Mouse (Mus musculus) liver, embryonic 16.5 days (tissue): ENCODE measurements around the gene Prnd. TPM values are rescaled to one million over a fixed set of nuclear protein-coding genes. Genes with fewer than 3 reads are reported as not detected.

Experiments used
- ATAC-seq: fragments of 200-750 bp; cut with Nextera tagmentation; 2 replicates; pipeline ENCODE4 v1.8.0; 2017; ENCODE audit warnings: low read depth, mild to moderate bottlenecking, moderate number of reproducible peaks, moderate library complexity
- H3K27ac ChIP-seq: fragments of 300-500 bp; sonication (generic); 2 replicates; pipeline ENCODE4 v1.5.1; 2014; ENCODE audit warnings: mild to moderate bottlenecking, low read length
- H3K27me3 ChIP-seq: fragments of 300-500 bp; sonication (generic); 2 replicates; pipeline ENCODE4 v1.6.1; 2014; ENCODE audit warnings: low read depth, low read length, mixed read lengths; ENCODE audit not compliant: control insufficient read depth, insufficient read depth
- H3K36me3 ChIP-seq: fragments of 300-500 bp; sonication (generic); 2 replicates; pipeline ENCODE4 v1.6.1; 2014; ENCODE audit warnings: mild to moderate bottlenecking; ENCODE audit not compliant: control insufficient read depth, insufficient read depth
- H3K4me1 ChIP-seq: fragments of 300-500 bp; sonication (generic); 2 replicates; pipeline ENCODE4 v1.6.1; 2014; ENCODE audit warnings: low read depth, low read length, mixed read lengths; ENCODE audit not compliant: control insufficient read depth
- H3K4me2 ChIP-seq: fragments of 300-500 bp; sonication (generic); 2 replicates; pipeline ENCODE4 v1.6.1; 2014; ENCODE audit warnings: low read depth, low read length, mixed read lengths
- H3K4me3 ChIP-seq: fragments of 300-500 bp; sonication (generic); 2 replicates; pipeline ENCODE4 v1.5.1; 2014; ENCODE audit warnings: low read depth, mild to moderate bottlenecking, low read length
- H3K9ac ChIP-seq: fragments of 300-500 bp; sonication (generic); 2 replicates; pipeline ENCODE4 v1.6.1; 2014; ENCODE audit warnings: low read depth, low read length
- H3K9me3 ChIP-seq: fragments of 300-500 bp; sonication (generic); replicated peaks from 2 replicates; pipeline ENCODE4 v1.6.1; 2016; ENCODE audit warnings: low read length; ENCODE audit not compliant: control insufficient read depth
- WGBS: fragments of 180-500 bp; shearing (Covaris S2); extraction: QIAGEN DNeasy Blood & Tissue Kit; methylation state at CpG from one replicate; pipeline ENCODE4 v1.1.7; 2014; ENCODE audit not compliant: insufficient replicate concordance; 5-methylcytosine and 5-hydroxymethylcytosine counted together
- polyA plus RNA-seq: library from polyadenylated mRNA; unstranded; fragments of >200 nt; fragmentation: Nextera tagmentation; extraction: Ambion mirVana; gene quantifications from 2 replicates; pipeline ENCODE4 v1.2.1, GENCODE M21; 2015

Gene Prnd
- polyA plus RNA-seq, 1 experiment from 2014 or later: 0.54 TPM

DNA sequence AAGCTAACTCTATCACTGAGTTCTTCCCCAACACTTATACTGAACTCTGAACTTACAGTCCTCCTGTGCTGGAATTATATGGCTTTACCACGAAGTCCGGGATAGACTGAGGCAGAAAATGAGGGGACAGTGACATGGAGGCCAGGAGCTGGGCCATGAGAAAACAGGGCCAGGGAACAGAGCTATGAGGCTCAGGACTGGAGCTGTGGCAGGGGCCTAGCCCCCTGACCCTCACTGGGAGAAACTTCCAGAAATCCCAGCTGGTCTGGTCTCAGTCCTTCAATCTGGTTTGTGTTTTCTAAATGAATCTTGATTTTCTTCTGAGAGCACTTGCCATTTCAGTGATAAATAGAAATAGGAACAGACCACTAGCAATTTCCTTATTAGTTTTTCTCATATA, 16.4 kb upstream of the Prnd start:
- H3K4me1 ChIP-seq: no peaks in the 10 kb centered on the region; the same call in 1 of the 2 replicates
- no peaks in the 10 kb centered on the region for H3K36me3 ChIP-seq
- 93% methylated on average over 2 of the region's 2 CpGs for WGBS
- H3K4me3 ChIP-seq: no peak overlapping the region
- no peaks in the 10 kb centered on the region for H3K9me3 ChIP-seq
- no peak overlapping the region for H3K4me2 ChIP-seq
- H3K27ac ChIP-seq: no peak overlapping the region
- H3K9ac ChIP-seq: no peak overlapping the region
- no peak for ATAC-seq
- H3K27me3 ChIP-seq: no peaks in the 10 kb centered on the region

DNA sequence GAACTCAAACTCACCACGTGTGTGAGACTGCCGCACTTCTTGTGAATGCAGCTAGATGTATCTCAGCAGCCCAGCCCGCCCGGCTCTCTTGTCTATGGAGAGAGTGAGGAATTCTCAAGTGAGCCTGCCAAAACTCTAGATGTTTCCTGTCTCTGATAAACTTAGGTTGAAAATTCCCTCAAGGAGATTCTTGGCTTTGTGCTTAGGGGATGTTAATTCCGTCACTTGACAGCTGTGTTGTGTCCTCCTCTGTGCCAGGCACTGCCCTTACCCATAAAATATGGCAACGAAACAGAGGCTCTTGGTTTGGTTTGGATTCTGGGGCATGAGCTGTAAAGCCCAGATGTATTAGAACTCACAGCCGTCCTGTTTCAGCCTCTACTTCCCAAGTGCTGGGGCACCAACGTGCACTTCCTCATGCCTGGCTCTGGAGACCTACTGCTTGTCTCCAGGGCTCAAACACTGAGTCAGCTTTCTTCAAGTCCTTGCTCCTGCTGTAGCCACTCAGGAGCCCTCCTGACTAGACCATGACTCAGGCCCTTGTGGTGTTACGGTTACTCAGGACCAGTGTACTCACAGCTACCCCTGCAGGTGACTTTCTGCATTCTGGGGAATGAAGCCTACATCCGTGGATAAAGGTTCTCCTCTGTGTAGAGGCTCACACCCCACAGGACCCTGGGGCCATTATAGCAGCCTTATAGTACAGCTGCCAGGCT, 15.1 kb upstream of the Prnd start:
- ATAC-seq: peak; percentile 74
- no peaks in the 10 kb centered on the region for H3K27me3 ChIP-seq
- H3K9ac ChIP-seq: no peak overlapping the region
- WGBS: 56% methylated on average over 10 of the region's 10 CpGs
- H3K4me3 ChIP-seq: no peak overlapping the region
- H3K4me2 ChIP-seq: no peak overlapping the region
- H3K4me1 ChIP-seq: peaks cover 11% of the 10 kb centered on the region
- no peak overlapping the region for H3K27ac ChIP-seq
- no peaks in the 10 kb centered on the region for H3K9me3 ChIP-seq
- no peaks in the 10 kb centered on the region for H3K36me3 ChIP-seq

DNA sequence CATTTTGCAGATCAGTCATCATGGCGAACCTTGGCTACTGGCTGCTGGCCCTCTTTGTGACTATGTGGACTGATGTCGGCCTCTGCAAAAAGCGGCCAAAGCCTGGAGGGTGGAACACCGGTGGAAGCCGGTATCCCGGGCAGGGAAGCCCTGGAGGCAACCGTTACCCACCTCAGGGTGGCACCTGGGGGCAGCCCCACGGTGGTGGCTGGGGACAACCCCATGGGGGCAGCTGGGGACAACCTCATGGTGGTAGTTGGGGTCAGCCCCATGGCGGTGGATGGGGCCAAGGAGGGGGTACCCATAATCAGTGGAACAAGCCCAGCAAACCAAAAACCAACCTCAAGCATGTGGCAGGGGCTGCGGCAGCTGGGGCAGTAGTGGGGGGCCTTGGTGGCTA, 14.3 kb upstream of the Prnd start:
- H3K27ac ChIP-seq: no peak overlapping the region
- peaks cover 19% of the 10 kb centered on the region for H3K4me1 ChIP-seq
- no peaks in the 10 kb centered on the region for H3K27me3 ChIP-seq
- H3K4me2 ChIP-seq: no peak overlapping the region
- H3K4me3 ChIP-seq: no peak overlapping the region
- 90% methylated on average over 10 of the region's 10 CpGs for WGBS
- H3K9ac ChIP-seq: no peak overlapping the region
- H3K9me3 ChIP-seq: no peaks in the 10 kb centered on the region
- ATAC-seq: no peak
- H3K36me3 ChIP-seq: no peaks in the 10 kb centered on the region

DNA sequence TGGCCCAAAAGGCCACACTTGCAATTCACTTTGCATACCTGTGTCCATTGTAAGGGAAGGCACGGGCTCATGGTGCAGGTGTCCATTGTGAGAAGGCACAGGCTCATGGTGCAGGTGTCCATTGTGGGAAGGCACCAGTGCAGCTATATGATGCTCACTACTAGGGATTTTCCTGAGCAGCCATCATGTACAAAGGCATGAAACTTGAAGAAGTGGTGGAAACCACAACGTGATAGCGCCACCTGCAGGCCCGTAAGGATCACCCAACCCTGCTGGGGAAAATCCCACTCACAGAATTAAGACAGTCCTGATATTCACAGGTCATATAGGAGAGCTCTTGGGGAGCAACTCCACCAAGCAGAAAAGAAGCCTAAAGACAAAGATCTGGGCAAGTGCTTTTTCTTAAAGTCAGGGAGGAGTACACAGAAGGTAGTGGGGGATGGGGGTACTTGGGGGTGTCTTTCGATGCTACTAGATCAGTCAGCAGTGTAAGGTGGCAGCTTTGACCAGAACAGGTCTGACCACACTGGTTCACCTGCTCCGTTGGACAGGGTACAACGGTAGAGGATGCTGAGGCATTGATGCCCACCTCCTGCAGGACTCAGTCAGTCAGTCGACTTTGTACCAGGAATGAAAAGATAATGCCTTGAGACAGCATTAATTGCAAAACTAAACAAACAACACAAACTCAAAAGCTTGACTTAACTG, 11.1 kb upstream of the Prnd start:
- no peak overlapping the region for H3K27ac ChIP-seq
- 32% methylated on average over 8 of the region's 8 CpGs for WGBS
- H3K9me3 ChIP-seq: no peaks in the 10 kb centered on the region
- no peaks in the 10 kb centered on the region for H3K36me3 ChIP-seq
- H3K4me1 ChIP-seq: peaks cover 19% of the 10 kb centered on the region
- no peaks in the 10 kb centered on the region for H3K27me3 ChIP-seq
- no peak overlapping the region for H3K4me2 ChIP-seq
- H3K4me3 ChIP-seq: no peak overlapping the region
- ATAC-seq: peak; percentile 32; the same call in 1 of the 2 replicates
- H3K9ac ChIP-seq: no peak overlapping the region

DNA sequence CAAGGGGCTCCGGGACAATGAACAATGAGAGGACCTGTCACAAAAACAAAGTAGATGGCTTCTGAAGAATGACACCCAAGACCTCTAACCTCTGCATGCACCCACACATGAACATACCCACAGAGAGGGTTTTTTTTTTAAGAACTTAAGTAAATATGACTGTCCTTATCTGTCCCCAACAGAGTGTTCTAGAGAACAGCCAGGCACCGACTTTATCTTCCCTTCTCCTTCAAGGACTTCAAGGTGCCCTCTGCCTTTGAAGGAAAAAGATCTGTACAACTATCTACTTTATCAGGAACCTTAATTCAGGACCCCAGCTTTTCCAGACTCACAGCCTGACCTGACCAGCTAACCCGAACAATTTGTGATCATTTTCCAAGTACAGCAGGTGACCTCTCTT, 10.2 kb upstream of the Prnd start:
- peak; percentile 81 for ATAC-seq
- Histone ChIP-seq H3K4me2 (peak overlapping the region; percentile 15), H3K27ac (peak overlapping the region; percentile 76), H3K4me1 (peaks cover 19% of the 10 kb centered on the region), H3K27me3 (no peaks in the 10 kb centered on the region), H3K4me3 (no peak overlapping the region), H3K9ac (peak overlapping the region; percentile 36), H3K36me3 (no peaks in the 10 kb centered on the region), H3K9me3 (no peaks in the 10 kb centered on the region)
- WGBS: 20% methylated on average over 3 of the region's 3 CpGs

DNA sequence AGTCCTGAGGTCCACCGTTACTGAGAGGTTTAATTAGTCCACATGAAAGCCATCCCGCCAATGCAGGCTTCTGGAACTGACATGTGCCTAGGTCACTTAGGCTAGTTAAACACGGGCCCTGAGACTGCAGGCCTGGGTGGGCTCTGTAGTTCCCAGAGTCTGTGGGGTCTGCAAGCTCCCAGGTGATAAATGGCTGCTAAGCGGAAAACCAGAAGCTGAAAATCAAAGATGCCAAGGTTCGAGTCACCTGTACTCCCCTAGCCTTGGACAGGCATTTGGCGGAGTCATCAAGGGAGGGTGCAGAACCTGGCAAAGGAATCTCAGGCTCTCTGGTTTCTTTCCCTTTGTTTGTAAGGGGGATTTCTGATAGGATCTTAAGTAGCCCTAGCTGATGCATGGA, 9.2 kb upstream of the Prnd start:
- Histone ChIP-seq H3K4me1 (peaks cover 19% of the 10 kb centered on the region), H3K9me3 (no peaks in the 10 kb centered on the region), H3K9ac (no peak overlapping the region), H3K36me3 (no peaks in the 10 kb centered on the region), H3K27ac (no peak overlapping the region), H3K4me3 (no peak overlapping the region), H3K4me2 (no peak overlapping the region), H3K27me3 (no peaks in the 10 kb centered on the region)
- no peak for ATAC-seq
- 71% methylated on average over 6 of the region's 6 CpGs for WGBS

DNA sequence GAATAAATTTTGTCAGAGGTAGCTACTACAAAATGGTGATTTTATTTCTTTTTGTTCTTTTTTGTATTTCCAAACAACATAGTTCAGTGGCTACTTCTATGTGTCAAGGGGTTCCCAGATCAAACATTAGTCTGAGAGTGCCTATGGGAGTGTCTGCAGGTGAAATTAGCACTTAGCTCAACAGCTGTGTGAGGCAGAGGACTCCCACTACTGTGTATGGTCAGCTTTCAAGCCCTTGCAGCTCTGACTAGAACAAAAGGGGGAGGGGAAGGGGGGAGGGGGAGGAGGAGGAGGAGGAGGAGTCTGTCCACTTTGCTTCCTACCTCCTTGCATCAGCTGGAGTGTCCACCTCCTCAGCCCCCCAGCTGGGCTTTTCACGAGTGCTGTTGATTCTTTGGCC, 6.3 kb upstream of the Prnd start:
- Histone ChIP-seq H3K36me3 (no peaks in the 10 kb centered on the region), H3K4me1 (peaks cover 19% of the 10 kb centered on the region), H3K9ac (no peak overlapping the region), H3K4me2 (no peak overlapping the region), H3K27me3 (0 out of 2 replicates have a peak, but pooled peaks cover 2% of the 10 kb centered on the region), H3K27ac (no peak overlapping the region), H3K9me3 (no peaks in the 10 kb centered on the region), H3K4me3 (no peak overlapping the region)
- 46% methylated on average over 1 of the region's 1 CpGs for WGBS
- no peak for ATAC-seq

DNA sequence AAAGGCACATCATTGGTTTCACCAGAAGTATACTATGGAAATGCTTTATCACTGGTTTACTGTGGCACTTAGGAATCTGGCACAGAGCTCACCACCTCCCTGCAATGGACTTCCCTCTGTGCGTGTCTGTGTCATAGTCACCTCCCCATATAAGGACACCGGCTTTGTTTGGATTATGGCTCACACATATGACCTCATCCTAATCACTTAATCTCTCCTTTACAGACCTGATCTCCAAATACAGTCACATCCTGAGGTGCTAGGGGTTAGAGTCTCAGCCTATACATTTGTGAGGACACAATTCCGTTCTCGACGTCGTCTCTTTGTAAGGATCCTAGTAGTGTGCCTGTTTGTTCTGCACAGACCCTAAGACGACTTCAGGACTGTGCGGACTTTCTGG, 5.4 kb upstream of the Prnd start:
- H3K9me3 ChIP-seq: no peaks in the 10 kb centered on the region
- no peaks in the 10 kb centered on the region for H3K36me3 ChIP-seq
- H3K4me1 ChIP-seq: peaks cover 11% of the 10 kb centered on the region
- 38% methylated on average over 8 of the region's 8 CpGs for WGBS
- 0 out of 2 replicates have a peak, but pooled peaks cover 2% of the 10 kb centered on the region for H3K27me3 ChIP-seq
- ATAC-seq: no peak
- no peak overlapping the region for H3K27ac ChIP-seq
- no peak overlapping the region for H3K9ac ChIP-seq
- H3K4me3 ChIP-seq: no peak overlapping the region
- H3K4me2 ChIP-seq: no peak overlapping the region

DNA sequence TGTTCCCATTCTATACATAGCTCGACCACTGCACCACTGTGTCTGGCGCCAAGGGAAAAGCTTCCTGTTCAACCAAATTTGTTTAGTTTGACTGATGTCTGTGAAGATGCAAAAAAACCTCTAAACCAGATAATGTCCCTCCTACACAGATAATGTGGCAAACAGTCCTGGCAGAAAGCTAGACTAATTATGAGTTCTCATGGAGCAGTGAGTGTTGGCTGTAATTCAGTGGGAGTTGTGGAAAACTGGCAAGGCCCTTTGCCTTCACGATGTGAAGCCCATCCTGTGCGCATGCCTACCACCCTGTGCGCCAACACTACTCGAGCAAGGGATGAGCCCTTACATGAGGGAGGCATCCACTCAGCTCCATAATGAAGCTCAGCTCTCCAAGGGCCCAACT, 4.9 kb upstream of the Prnd start:
- Histone ChIP-seq H3K9ac (no peak overlapping the region), H3K27ac (no peak overlapping the region), H3K4me1 (peaks cover 6% of the 10 kb centered on the region), H3K27me3 (0 out of 2 replicates have a peak, but pooled peaks cover 2% of the 10 kb centered on the region), H3K4me2 (no peak overlapping the region), H3K9me3 (no peaks in the 10 kb centered on the region), H3K36me3 (no peaks in the 10 kb centered on the region), H3K4me3 (no peak overlapping the region)
- ATAC-seq: no peak
- WGBS: 68% methylated on average over 6 of the region's 6 CpGs
